Mouse (Mus musculus): ENCODE results near the gene Gm38119.
"Not testable (repeated sequence)": the region's sequence is repeated elsewhere in the genome, so short reads cannot be mapped to it uniquely, and the experiment has no call there.

Gene Gm38119

DNA sequence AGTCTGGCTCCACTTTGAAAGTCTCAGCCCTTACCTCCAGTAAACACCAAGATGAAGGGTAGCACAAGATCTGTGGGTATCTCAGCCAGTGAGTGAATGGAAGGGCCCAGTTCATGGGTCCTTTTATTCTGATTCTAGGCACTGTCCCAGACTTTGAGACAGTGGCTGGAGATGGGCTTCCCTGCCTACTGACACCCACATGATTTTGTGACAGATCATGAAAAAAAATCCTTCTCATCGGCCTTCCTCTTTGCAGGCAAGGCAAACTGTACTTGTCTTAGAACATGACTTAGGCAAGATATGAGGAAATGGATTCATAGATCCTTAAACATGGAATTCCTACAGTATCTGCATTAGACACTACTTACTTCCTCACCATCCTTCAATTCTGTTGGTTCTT lies at the start of gene Gm38119:
TSS of gene Gm38119 (minus strand) at position 101 of the 400 bp plus-strand sequence.
- no peak for DNase-seq (ENCODE audit: low spot score)

DNA sequence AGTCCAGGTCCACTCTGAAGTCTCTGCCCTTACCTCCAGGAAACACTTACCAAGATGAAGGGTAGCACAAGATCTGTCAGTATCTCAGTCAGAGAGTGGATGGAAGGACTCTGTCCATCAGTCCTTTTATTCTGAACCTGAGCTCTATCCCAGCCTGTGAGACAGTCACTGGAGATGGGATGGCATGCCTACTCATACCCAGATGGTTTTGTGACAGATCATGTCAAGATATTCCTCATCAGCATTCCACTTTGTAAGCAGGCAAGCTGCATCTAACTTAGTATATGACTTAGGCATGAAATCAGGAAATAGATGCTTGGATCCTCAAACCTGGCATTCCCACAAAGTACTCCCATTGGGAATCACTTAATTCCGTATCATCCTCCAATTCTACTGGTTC lies 39.9 kb upstream of the Gm38119 start, which contains the start of gene Lce1i:
TSS of gene Lce1i (minus strand) at position 101 of the 400 bp plus-strand sequence.
- no peak for DNase-seq (ENCODE audit: low spot score)

- no peak for DNase-seq (ENCODE audit: low spot score)
Observed at GRCm38 (mm10) chr3:92771573-92771972, 32.7 kb upstream of the Gm38119 start.

DNA sequence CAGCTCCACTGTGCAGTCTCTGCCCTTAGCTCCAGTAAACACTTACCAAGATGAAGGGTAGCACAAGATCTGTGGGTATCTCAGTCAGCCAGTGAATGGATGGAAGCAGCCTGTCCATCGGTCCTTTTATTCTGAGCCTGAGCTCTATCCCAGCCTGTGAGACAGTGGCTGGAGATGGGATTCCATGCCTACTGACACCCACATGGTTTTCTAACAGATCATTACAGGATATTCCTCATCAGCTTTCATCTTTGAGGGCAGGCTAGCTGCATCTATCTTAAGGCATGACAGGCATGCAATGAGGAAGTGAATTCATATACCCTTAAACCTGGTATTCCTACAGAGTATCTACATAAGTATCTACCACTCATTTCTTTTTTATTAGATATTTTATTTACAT lies 26.1 kb upstream of the Gm38119 start, which contains the start of gene Lce1h:
TSS of gene Lce1h (minus strand) at position 101 of the 400 bp plus-strand sequence.
- no peak for DNase-seq (ENCODE audit: low spot score)

GRCm38 (mm10) chr3:92753197-92753596 lies 14.3 kb upstream of the Gm38119 start:
- DNase-seq (ENCODE audit: low spot score), result no peak

- DNase-seq (ENCODE audit: low spot score), result no peak
Observed at GRCm38 (mm10) chr3:92752238-92752637, 13.3 kb upstream of the Gm38119 start, which contains the start of gene Lce1g. Gene Lce1g, minus strand, starts transcription at chr3:92752338.

GRCm38 (mm10) chr3:92722631-92723030 lies 16.3 kb downstream of the Gm38119 start:
- no peak for DNase-seq (ENCODE audit: low spot score)

DNA sequence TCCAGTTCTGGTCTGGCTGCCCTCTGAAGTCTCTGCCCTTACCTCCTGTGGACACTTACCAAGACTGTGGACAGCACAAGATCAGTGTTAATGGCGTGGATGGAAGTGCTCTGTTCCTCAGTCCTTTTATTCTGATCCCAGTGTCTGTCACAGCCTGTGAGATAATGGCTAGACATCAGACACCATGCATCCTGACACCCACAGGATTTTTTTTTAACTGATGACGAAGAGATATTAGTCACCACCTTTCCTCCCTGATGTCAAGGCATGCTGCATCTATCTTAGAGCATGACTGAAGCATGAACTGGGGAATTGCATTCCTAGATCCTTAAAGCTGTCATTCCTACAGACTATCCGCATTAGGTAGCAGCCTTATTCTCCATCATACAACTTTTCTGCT lies 18.6 kb downstream of the Gm38119 start, which contains the start of gene Lce1f:
TSS of gene Lce1f (minus strand) at position 101 of the 400 bp plus-strand sequence.
- no peak for DNase-seq (ENCODE audit: low spot score)

DNA sequence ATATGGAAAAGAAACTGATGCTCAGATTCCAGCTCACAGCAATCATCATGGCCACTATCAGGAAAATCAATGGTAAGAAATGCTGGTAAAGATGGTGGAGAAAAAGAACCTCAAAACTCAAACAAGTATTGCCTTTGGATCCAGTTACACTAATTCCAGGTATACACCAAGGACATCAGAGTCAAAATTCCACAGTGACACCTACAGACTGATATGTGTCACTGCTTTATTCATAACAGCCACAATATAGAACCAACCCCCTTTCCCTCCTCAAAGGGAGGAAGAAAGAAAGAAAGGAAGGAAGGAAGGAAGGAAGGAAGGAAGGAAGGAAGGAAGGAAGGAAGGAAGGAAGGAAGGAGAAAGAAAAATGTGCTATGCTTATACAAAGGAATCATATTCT lies 23.8 kb downstream of the Gm38119 start:
- no peak for DNase-seq (ENCODE audit: low spot score)

DNA sequence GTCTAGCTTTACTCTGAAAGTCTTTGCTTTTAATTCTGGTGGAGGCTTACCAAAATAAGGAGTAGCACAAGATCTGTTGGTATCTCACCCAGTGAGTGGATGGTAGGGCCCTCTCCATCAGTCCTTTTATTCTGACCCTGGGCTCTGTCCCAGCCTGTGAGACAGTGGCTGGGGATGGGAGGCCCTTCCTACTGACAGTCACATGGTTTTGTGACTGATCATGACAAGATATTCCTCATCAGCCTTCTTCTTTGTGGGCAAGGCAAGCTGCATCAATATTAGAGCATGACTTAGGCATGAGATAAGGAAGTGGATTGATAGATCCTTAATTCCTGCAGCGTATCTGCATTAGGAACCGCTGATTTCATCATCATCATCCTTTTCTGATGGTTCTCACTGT lies 29.9 kb downstream of the Gm38119 start, which contains the start of gene Lce1e:
TSS of gene Lce1e (minus strand) at position 101 of the 400 bp plus-strand sequence.
- no peak for DNase-seq (ENCODE audit: low spot score)

GRCm38 (mm10) chr3:92694613-92695012 lies 44.3 kb downstream of the Gm38119 start:
- DNase-seq (ENCODE audit: low spot score), result no peak

DNA sequence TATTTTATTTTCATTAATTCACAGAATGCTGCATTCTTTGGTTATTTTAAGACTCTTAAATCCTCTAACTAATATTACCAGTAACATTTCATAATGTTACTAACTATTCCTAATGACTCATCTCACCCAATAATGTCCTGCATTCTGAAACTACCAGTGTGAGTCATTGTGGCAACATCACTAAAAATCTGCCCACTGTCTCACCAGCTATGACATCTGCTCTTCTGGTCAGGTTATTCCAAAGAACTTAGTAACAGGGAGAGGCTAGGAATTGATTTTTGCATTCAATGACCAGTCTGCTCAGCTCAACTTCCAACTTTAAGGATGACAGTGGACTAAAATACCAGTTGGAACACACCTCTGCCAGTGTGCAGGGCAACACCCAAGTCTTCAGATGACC lies 47.2 kb downstream of the Gm38119 start:
- no peak for DNase-seq (ENCODE audit: low spot score)

DNA sequence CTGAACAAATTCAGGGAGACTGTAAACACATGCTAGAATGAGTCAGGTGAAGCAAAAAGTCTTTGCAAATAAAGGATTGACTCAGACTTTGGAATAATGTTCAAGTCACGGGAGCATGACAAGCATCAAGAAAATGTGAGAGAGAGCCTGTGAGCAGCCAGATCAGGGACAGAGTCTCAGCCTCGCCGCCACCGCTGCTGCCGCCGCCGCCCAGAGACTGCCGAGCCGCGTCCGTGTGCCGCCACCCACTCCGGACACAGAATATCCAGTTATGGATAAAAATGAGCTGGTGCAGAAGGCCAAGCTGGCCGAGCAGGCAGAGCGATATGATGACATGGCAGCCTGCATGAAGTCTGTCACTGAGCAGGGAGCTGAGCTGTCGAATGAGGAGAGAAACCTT lies 49.7 kb downstream of the Gm38119 start:
- not testable (repeated sequence) for DNase-seq (ENCODE audit: low spot score)

Measured in MN1 (cell line).